Mouse (Mus musculus): Measurements from ENCODE around the gene Arhgef7.

Arhgef7 gene

GRCm38 (mm10) chr8:11717194-11717593 lies 10.3 kb upstream of the Arhgef7 start:
- DNase-seq (ENCODE audit: low read depth), result no peak

GRCm38 (mm10) chr8:11727273-11727650 lies 259 bp upstream of the Arhgef7 start:
- no peak for DNase-seq (ENCODE audit: low read depth)

GRCm38 (mm10) chr8:11728482-11729295 lies 1.2 kb downstream of the Arhgef7 start:
- no peak for DNase-seq (ENCODE audit: low read depth)

- no peak for DNase-seq (ENCODE audit: low read depth)
Observed at GRCm38 (mm10) chr8:11730271-11730940, 2.9 kb downstream of the Arhgef7 start.

GRCm38 (mm10) chr8:11735672-11736235 lies 8.2 kb downstream of the Arhgef7 start:
- no peak for DNase-seq (ENCODE audit: low read depth)

- no peak for DNase-seq (ENCODE audit: low read depth)
Observed at GRCm38 (mm10) chr8:11737096-11737495, 9.6 kb downstream of the Arhgef7 start.

GRCm38 (mm10) chr8:11739082-11739481 lies 11.6 kb downstream of the Arhgef7 start:
- no peak for DNase-seq (ENCODE audit: low read depth)

GRCm38 (mm10) chr8:11740857-11741256 lies 13.3 kb downstream of the Arhgef7 start:
- DNase-seq (ENCODE audit: low read depth), result no peak

- no peak for DNase-seq (ENCODE audit: low read depth)
Observed at GRCm38 (mm10) chr8:11743580-11743979, 16.1 kb downstream of the Arhgef7 start.

- no peak for DNase-seq (ENCODE audit: low read depth)
Observed at GRCm38 (mm10) chr8:11746850-11747600, 19.5 kb downstream of the Arhgef7 start.

- DNase-seq (ENCODE audit: low read depth), result no peak
Observed at GRCm38 (mm10) chr8:11749472-11749871, 22.0 kb downstream of the Arhgef7 start.

GRCm38 (mm10) chr8:11752338-11752737 lies 24.8 kb downstream of the Arhgef7 start:
- no peak for DNase-seq (ENCODE audit: low read depth)

- DNase-seq (ENCODE audit: low read depth), result no peak
Observed at GRCm38 (mm10) chr8:11753155-11753941, 25.8 kb downstream of the Arhgef7 start.

GRCm38 (mm10) chr8:11754723-11755122 lies 27.2 kb downstream of the Arhgef7 start:
- no peak for DNase-seq (ENCODE audit: low read depth)

GRCm38 (mm10) chr8:11755873-11756272 lies 28.4 kb downstream of the Arhgef7 start:
- peak; percentile 91 for DNase-seq (ENCODE audit: low read depth)

- DNase-seq (ENCODE audit: low read depth), result peak; percentile 94
Observed at GRCm38 (mm10) chr8:11757568-11758481, 30.3 kb downstream of the Arhgef7 start.

GRCm38 (mm10) chr8:11758482-11759281 lies 31.2 kb downstream of the Arhgef7 start:
- DNase-seq (ENCODE audit: low read depth), result peak; percentile 49

- no peak for DNase-seq (ENCODE audit: low read depth)
Observed at GRCm38 (mm10) chr8:11761551-11761950, 34.0 kb downstream of the Arhgef7 start.

- no peak for DNase-seq (ENCODE audit: low read depth)
Observed at GRCm38 (mm10) chr8:11762048-11762447, 34.5 kb downstream of the Arhgef7 start.

- DNase-seq (ENCODE audit: low read depth), result no peak
Observed at GRCm38 (mm10) chr8:11762821-11763220, 35.3 kb downstream of the Arhgef7 start.
